Mouse (Mus musculus) c-Kit-positive CD71-positive TER-119-negative erythroid progenitor cells, embryonic 14.5 days (primary cell): ENCODE measurements around the gene Klk12.
A peak's percentile ranks its signal among the peaks of the same experiment; 100 is the strongest.

Experiments
- DNase-seq: peaks from one replicate; pipeline ENCODE4 v3.0.0-alpha.2; 2013; ENCODE audit warnings: low read depth

The Klk12 gene

DNA sequence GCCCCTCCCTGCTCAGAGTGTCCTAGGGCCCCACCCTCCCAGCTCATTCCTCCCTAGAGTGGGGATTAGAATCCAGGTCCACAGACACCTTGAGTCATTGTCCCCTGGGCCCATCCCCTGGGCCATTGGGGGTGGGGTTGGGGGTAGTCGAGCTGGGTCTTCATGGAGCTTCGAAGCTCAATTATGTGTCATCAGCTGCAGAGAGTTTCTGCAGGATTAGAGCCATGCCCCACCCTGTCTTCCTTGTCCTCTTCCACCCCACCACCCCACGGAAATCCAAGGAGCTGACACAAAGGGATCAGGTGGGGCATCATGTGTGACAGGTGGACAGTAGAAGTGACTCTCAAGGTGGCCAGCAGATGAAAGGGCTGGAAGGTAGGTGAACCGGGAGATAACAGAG, at the start of gene Klk12:
Klk12 (plus strand) TSS at position 301 of the 400 bp plus-strand sequence.
- no peak for DNase-seq

DNA sequence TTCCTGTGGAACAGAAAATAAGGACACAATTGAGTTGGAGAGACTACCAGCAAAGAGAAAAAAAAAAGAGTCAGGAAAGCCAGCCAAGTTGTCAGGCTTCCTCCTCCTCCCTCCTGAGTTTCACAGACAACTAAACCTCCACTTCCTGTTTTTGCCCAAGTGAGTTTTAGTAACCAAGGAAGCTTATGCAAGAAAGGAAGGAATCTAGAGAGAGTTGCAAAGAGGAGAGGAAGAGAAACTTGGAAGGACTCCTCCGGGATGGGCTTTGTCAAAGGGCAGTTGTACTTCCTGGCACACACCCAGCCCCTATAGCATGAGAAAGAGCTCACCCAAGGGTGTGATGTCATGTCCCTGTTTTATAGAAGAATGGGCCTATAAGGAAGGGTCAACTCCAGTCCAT, 20.9 kb upstream of the Klk12 start:
- DNase-seq = no peak

DNA sequence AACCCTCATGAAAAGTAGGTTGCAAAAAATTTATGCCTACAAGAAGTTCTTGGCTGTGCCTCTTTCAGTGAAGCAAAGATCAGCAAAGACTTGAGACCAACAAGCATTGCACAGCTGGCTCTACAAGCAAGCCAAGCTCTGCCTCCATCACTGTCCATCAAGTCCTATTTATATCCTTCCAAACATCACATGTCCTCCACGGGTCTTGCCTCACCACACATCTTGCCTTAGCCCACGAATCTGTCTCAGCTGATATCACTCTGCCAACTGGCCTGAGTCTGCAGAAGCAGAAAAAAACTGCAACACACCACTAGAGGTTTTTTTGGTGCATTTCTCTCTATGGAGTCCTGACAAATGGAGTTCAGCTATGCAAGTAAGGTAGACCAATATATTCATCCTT, 15.9 kb upstream of the Klk12 start:
- DNase-seq = no peak

- no peak for DNase-seq
Observed at GRCm38 (mm10) chr7:43766484-43766883, 2.2 kb upstream of the Klk12 start.

DNA sequence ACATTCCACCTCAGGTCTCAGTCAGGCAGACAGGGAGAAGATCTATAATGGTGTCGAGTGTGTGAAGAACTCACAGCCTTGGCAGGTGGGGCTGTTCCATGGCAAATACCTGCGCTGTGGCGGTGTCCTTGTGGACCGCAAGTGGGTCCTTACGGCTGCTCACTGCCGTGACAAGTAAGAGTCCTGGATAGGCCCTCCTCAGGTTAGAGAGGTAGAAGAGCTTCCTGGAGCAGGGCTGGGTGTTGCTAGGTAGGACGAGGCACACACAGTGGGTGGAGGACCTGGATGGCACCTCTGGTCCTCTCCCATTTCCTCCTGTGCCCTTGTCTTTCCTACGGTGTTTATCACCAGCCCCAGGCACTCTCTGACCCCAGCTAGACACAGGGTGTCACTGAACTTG, 939 bp downstream of the Klk12 start:
- DNase-seq = no peak

DNA sequence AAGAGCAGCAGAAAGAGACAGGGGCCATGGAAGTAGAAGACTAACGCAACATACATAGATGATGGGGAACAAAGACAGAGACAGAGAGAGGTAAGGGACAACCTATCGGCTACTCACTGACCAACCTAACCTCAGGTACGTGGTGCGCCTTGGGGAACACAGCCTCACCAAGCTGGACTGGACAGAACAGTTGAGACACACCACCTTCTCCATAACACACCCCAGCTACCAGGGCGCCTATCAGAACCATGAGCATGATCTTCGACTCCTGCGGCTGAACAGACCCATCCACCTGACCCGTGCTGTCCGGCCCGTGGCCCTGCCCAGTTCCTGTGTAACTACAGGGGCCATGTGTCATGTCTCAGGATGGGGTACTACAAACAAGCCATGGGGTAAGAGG, 2.0 kb downstream of the Klk12 start:
- DNase-seq = no peak

DNA sequence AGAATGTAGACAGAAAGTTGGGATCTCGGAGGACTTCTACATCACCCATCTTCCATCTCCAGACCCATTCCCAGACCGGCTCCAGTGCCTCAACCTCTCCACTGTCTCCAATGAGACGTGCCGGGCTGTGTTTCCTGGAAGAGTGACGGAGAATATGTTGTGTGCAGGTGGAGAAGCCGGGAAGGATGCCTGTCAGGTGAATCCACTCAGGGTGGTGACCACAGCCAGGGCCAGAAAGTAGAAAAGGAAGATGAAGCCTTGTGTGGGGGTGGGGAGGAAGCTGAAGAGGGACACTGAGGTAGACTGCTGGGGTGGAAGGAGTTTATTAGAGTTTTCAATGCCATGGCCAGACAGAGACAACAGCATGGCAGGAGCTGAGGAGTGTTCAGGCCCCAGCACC, 3.2 kb downstream of the Klk12 start:
- no peak for DNase-seq

DNA sequence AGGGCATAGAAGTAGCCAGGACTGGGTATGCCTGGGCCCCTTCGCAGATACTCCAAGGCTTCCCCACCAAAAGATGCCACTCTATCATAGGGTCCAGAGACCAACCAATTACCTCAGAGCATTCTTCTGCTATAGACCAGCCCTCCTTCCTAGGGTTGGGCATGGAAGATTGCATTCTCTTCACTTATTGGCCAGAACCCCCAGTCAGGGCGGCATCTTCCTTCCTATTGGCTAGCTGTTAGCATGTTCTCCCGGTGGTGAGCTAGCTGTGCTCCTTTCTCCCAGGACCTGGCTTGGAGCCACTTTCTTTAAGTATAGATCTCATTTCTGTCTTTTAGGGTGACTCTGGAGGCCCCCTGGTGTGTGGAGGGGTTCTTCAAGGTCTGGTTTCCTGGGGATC, 4.2 kb downstream of the Klk12 start:
- no peak for DNase-seq

- DNase-seq = no peak
Observed at GRCm38 (mm10) chr7:43774364-43774763, 5.7 kb downstream of the Klk12 start, which contains the start of gene Klk11. TSS of gene Klk11 (plus strand) at chr7:43774604.

- no peak for DNase-seq
Observed at GRCm38 (mm10) chr7:43774802-43775201, 6.1 kb downstream of the Klk12 start.

DNA sequence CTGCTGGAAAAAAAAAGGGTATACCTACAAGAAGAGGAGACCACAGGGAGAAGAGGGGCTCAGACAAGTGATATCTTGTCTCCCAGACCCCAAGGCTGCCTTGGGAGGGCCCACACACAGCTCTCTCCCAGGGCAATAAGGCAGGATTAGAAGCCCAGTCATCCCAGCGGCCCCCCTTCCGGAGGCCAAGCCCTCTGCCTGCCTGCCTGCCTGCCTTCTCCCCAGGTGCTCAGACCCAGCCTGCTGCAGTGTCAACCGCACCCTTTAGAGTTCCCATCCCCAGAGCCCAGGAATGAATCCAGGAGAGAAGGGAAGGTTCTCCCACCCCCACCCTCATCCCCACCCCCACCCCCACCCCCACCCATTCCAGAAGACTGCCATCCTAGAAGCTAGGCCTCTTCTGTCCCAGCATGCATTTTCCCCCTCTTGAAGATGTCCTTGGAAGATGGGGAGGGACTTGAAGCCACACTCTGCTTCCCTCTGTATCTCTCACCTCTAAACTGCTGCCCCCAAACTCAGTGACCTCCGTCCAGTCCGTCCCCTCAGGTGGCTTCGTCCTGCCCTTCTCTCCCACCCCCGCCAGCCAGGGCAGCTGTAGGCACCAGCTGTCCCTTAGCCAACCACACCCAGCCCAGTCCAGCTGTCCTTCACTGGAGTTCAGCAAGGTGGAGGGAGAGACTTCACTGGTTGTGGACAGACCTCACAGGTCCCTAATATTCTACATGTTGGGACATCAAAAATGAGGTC, 6.8 kb downstream of the Klk12 start:
- no peak for DNase-seq

DNA sequence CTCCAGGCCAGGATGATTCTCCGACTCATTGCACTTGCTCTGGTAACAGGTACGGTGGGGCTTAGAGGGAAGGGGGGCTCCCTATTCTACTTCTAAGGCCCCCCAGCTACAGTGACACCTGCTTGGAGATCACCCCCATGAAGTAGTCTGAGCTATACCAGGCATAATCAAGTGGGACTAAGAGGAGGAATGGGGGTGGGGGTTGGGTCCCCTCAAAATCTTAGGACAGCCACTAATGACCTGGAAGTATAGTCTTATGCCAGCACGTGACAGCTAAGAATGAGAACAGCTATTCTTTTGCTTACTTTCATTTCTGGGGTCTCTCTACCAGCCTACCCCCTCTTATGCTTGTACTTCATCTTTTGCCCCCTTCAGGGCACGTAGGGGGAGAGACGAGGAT, 7.8 kb downstream of the Klk12 start:
- no peak for DNase-seq

DNA sequence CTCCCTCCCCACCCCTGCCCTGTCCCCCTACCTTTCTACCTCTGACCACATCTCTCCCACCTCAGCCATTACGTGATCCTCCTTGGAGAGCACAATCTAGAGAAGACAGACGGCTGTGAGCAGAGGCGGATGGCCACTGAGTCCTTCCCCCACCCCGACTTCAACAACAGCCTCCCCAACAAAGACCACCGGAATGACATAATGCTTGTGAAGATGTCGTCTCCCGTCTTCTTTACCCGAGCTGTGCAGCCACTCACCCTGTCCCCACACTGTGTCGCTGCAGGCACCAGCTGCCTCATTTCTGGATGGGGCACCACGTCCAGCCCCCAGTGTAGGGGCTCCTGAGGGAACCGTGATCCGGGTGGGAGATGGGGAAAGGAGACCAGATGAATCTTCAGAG, 8.7 kb downstream of the Klk12 start:
- no peak for DNase-seq

DNA sequence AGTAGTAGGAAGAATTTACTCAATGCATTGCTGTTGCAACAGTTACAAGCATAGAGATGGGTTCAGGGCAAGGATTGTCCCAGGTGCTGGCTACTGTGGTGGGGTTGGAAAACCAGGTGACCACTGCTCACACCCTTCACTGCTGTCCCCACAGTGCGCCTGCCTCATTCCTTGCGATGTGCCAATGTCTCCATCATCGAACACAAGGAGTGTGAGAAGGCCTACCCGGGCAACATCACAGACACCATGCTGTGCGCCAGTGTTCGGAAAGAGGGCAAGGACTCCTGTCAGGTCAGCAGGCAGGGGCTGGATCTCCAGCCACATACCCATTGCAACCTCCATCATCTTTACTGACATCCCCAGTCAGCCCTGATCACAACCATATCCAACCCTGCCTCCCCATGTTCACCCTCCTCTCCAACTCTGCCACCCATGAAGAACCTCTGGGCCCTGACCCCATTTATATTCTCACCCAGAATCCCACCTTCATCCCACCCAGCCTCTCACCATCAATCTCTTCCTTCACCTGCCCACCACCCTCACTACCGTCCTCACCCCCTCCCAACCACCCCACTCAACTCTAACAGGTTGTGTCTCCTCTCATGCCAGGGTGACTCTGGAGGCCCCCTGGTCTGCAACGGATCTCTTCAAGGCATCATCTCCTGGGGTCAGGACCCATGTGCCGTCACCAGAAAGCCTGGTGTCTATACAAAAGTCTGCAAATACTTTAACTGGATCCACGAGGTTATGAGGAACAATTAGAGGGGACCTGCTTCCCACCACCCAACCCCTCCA, 9.7 kb downstream of the Klk12 start:
- no peak for DNase-seq

GRCm38 (mm10) chr7:43780241-43780640, 11.5 kb downstream of the Klk12 start:
- no peak for DNase-seq

GRCm38 (mm10) chr7:43780746-43781145, 12.0 kb downstream of the Klk12 start, which contains the start of gene Klk10:
TSS of gene Klk10 (plus strand) at chr7:43781035.
- DNase-seq = no peak

DNA sequence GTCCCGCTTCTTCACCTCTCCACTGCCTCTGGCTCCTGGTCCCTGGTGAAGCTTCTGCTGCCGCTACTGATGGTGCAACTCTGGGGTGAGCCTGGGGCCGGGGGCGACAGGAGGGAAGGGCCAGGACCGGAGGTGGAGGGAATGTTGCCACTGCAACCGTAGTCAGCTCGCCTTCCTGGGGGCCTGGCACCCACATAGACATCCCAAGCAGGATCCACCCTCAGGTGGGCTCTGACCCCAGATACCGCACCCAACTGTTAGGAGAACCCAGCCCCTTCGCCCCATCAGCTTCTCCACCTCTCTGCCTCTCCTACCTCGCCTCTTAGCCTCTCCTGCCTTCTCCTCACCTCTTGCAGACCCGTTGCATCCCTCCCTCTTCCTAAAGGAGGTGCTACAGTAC, 12.8 kb downstream of the Klk12 start:
- DNase-seq = no peak

DNA sequence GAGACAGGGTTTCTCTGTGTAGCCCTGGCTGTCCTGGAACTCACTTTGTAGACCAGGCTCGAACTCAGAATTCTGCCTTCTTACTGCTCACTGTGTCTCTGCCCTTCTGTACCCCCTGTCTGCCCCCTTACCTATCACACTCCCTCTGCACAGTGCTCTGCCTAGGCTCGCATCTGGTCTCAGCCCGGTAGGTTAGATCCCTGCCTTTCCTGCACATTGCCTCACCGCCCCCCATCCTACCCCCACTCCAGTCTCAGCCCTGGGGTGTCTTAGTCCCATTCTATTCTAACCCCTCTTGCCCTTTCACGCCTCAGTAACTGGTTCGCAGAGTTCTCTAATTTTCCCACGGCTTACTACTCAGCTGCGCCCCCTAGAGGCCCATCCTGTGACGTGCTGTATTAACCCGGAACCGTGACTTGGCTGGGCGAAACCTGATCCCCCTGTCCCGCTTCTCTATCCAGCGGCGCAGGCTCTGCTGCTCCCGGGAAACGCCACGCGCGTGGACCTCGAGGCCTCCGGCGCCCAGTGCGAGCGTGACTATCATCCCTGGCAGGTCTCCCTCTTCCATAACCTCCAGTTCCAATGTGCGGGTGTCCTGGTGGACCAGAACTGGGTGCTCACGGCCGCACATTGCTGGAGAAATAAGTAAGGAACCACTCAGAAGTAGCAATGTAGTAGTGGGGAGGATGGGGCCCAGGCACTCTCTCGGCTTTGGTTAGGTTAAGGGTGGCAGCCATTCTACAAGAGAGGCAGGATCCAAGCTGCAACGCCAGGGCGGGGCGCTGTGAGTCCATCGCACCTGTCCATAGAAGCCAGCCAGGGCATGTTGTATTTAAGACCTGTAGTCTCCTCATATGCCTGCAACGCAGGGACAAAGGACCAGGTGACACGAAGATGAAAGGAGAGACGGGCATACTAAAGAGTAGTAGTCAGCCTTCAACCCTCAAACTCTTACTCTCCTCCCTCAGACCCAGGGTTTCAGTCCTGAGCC, 13.9 kb downstream of the Klk12 start:
- DNase-seq = peak; percentile 20

DNA sequence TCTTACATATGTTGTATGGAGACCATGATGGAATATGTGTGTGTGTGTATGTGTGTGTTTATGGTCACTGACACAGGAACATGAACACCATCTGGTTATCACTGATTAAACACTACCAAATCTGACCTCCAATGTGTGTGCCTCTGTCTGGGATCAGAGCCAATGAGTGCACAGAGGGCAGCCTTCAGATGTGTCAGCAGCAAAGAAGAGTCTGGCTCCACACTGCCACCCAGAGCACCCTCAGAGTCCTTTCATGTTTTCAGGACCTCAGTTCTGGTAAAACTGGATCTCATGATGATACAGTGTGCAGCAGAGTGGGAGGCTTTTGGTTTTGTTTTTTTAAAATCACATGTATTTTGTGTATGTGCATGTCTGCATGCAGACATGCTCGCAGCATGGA, 16.6 kb downstream of the Klk12 start:
- no peak for DNase-seq

GRCm38 (mm10) chr7:43788096-43788495, 19.4 kb downstream of the Klk12 start:
- no peak for DNase-seq

GRCm38 (mm10) chr7:43789295-43789694, 20.6 kb downstream of the Klk12 start:
- no peak for DNase-seq

GRCm38 (mm10) chr7:43791591-43791990, 22.9 kb downstream of the Klk12 start, which contains the start of gene Klk9:
TSS of gene Klk9 (plus strand) at chr7:43791891.
- no peak for DNase-seq
